Mouse (Mus musculus) liver, embryonic 11.5 days (tissue): ENCODE results near the gene Flywch1. TPM values are rescaled to one million over a fixed set of nuclear protein-coding genes. Genes with fewer than 3 reads are reported as not detected.

Experiments
- ATAC-seq: fragments of 200-750 bp; cut with Nextera tagmentation; replicated peaks from 2 replicates; pipeline ENCODE4 v1.8.0; 2017; ENCODE audit warnings: moderate number of reproducible peaks, mild to moderate bottlenecking, moderate TSS enrichment, moderate library complexity; ENCODE audit not compliant: low FRiP score
- DNase-seq: peaks from one replicate; pipeline ENCODE4 v3.0.0-alpha.2; 2017; ENCODE audit warnings: low spot score
- H3K27ac ChIP-seq: fragments of 300-500 bp; sonication (generic); 2 replicates; pipeline ENCODE4 v1.5.1; 2014; ENCODE audit warnings: mild to moderate bottlenecking, low read depth, low read length, control low read depth
- H3K27me3 ChIP-seq: fragments of 300-500 bp; sonication (generic); replicated peaks from 2 replicates; pipeline ENCODE4 v1.6.1; 2014; ENCODE audit warnings: low read length, mixed read lengths; ENCODE audit not compliant: control insufficient read depth, insufficient read depth
- H3K36me3 ChIP-seq: fragments of 300-500 bp; sonication (generic); 2 replicates; pipeline ENCODE4 v1.6.1; 2014; ENCODE audit warnings: mild to moderate bottlenecking, low read length, moderate library complexity, mixed read lengths; ENCODE audit not compliant: control insufficient read depth, insufficient read depth
- H3K4me1 ChIP-seq: fragments of 300-500 bp; sonication (generic); replicated peaks from 2 replicates; pipeline ENCODE4 v1.6.1; 2014; ENCODE audit warnings: low read length, mixed read lengths; ENCODE audit not compliant: control insufficient read depth, insufficient read depth
- H3K4me2 ChIP-seq: fragments of 300-500 bp; sonication (generic); 2 replicates; pipeline ENCODE4 v1.6.1; 2014; ENCODE audit warnings: mild to moderate bottlenecking, control low read depth, moderate library complexity
- H3K4me3 ChIP-seq: fragments of 300-500 bp; sonication (generic); 2 replicates; pipeline ENCODE4 v1.5.1; 2014; ENCODE audit warnings: low read depth, low read length, control low read depth
- H3K9ac ChIP-seq: fragments of 300-500 bp; sonication (generic); 2 replicates; pipeline ENCODE4 v1.6.1; 2014; ENCODE audit warnings: low read depth, low read length, control low read depth
- H3K9me3 ChIP-seq: fragments of 300-500 bp; sonication (generic); 2 replicates; pipeline ENCODE4 v1.6.1; 2016; ENCODE audit warnings: low read length, inconsistent platforms, mixed read lengths; ENCODE audit not compliant: control insufficient read depth
- WGBS: fragments of 180-500 bp; shearing (Covaris S2); extraction: QIAGEN DNeasy Blood & Tissue Kit; methylation state at CpG from one replicate; pipeline ENCODE4 v1.1.7; 2014; 5-methylcytosine and 5-hydroxymethylcytosine counted together
- polyA plus RNA-seq: library from polyadenylated mRNA; unstranded; fragments of >200 nt; fragmentation: Nextera tagmentation; extraction: Ambion mirVana; gene quantifications from 2 replicates; pipeline ENCODE4 v1.2.1, GENCODE M21; 2014

The Flywch1 gene
- polyA plus RNA-seq, 1 experiment from 2014 or later: 39.1 TPM

- 72% methylated on average over 4 of the region's 4 CpGs for WGBS
- Histone ChIP-seq H3K4me3 (no peak overlapping the region), H3K9ac (no peak overlapping the region), H3K9me3 (no peaks in the 10 kb centered on the region), H3K27me3 (no peaks in the 10 kb centered on the region), H3K27ac (no peak overlapping the region), H3K4me2 (no peak overlapping the region), H3K36me3 (no peaks in the 10 kb centered on the region), H3K4me1 (peaks cover 13% of the 10 kb centered on the region)
- DNase-seq (no peak), ATAC-seq (no peak)
Observed at GRCm38 (mm10) chr17:23788973-23789372, 17.6 kb upstream of the Flywch1 start.

GRCm38 (mm10) chr17:23786510-23786931 lies 15.1 kb upstream of the Flywch1 start:
- Histone ChIP-seq H3K9ac (no peak overlapping the region), H3K27ac (no peak overlapping the region), H3K4me1 (peaks cover 13% of the 10 kb centered on the region), H3K4me2 (peak overlapping the region; percentile 97), H3K4me3 (peak overlapping the region; percentile 60), H3K36me3 (no peaks in the 10 kb centered on the region), H3K9me3 (no peaks in the 10 kb centered on the region), H3K27me3 (no peaks in the 10 kb centered on the region)
- no peak for ATAC-seq
- WGBS: 32% methylated on average over 13 of the region's 13 CpGs
- DNase-seq: no peak

GRCm38 (mm10) chr17:23785561-23786471 lies 14.4 kb upstream of the Flywch1 start, which contains the start of gene Flywch2:
Flywch2 (minus strand) TSS chr17:23786081.
- Histone ChIP-seq H3K4me3 (peak within 1 kb of the TSS; percentile 60), H3K36me3 (no peaks in the 10 kb centered on the region), H3K9me3 (no peaks in the 10 kb centered on the region), H3K27me3 (no peaks in the 10 kb centered on the region), H3K4me1 (peaks cover 10% of the 10 kb centered on the region), H3K4me2 (peak within 1 kb of the TSS; percentile 97), H3K9ac (peak within 1 kb of the TSS; percentile 70), H3K27ac (no peak within 1 kb of the TSS)
- 4% methylated on average over 43 of the region's 43 CpGs for WGBS
- peak; percentile 69 for DNase-seq
- ATAC-seq: peak; percentile 61

GRCm38 (mm10) chr17:23783352-23783751 lies 11.9 kb upstream of the Flywch1 start:
- no peak for ATAC-seq
- H3K4me3 ChIP-seq: no peak overlapping the region
- no peaks in the 10 kb centered on the region for H3K27me3 ChIP-seq
- no peak overlapping the region for H3K4me2 ChIP-seq
- no peak overlapping the region for H3K27ac ChIP-seq
- H3K9ac ChIP-seq: no peak overlapping the region
- DNase-seq: no peak
- no peaks in the 10 kb centered on the region for H3K9me3 ChIP-seq
- no peaks in the 10 kb centered on the region for H3K36me3 ChIP-seq
- no peaks in the 10 kb centered on the region for H3K4me1 ChIP-seq

GRCm38 (mm10) chr17:23778447-23778846 lies 7.0 kb upstream of the Flywch1 start:
- Histone ChIP-seq H3K9ac (no peak overlapping the region), H3K27ac (no peak overlapping the region), H3K4me1 (no peaks in the 10 kb centered on the region), H3K4me3 (no peak overlapping the region), H3K36me3 (no peaks in the 10 kb centered on the region), H3K9me3 (no peaks in the 10 kb centered on the region), H3K4me2 (no peak overlapping the region), H3K27me3 (no peaks in the 10 kb centered on the region)
- DNase-seq: no peak
- no peak for ATAC-seq
- WGBS: 48% methylated on average over 2 of the region's 2 CpGs

GRCm38 (mm10) chr17:23777141-23777540 lies 5.7 kb upstream of the Flywch1 start:
- DNase-seq: no peak
- ATAC-seq: no peak
- no peak overlapping the region for H3K4me3 ChIP-seq
- no peaks in the 10 kb centered on the region for H3K9me3 ChIP-seq
- no peaks in the 10 kb centered on the region for H3K27me3 ChIP-seq
- no peaks in the 10 kb centered on the region for H3K36me3 ChIP-seq
- H3K9ac ChIP-seq: no peak overlapping the region
- H3K4me1 ChIP-seq: no peaks in the 10 kb centered on the region
- WGBS: 73% methylated on average over 2 of the region's 2 CpGs
- H3K4me2 ChIP-seq: no peak overlapping the region
- H3K27ac ChIP-seq: no peak overlapping the region

- no peaks in the 10 kb centered on the region for H3K9me3 ChIP-seq
- DNase-seq: no peak
- H3K27me3 ChIP-seq: no peaks in the 10 kb centered on the region
- no peaks in the 10 kb centered on the region for H3K36me3 ChIP-seq
- H3K4me1 ChIP-seq: 0 out of 2 replicates have a peak, but pooled peaks cover 2% of the 10 kb centered on the region
- no peak overlapping the region for H3K4me2 ChIP-seq
- H3K9ac ChIP-seq: no peak overlapping the region
- 84% methylated on average over 10 of the region's 10 CpGs for WGBS
- H3K4me3 ChIP-seq: no peak overlapping the region
- no peak overlapping the region for H3K27ac ChIP-seq
- ATAC-seq: no peak
Observed at GRCm38 (mm10) chr17:23776216-23776615, 4.8 kb upstream of the Flywch1 start.

- ATAC-seq: peak; percentile 56
- Histone ChIP-seq H3K27ac (no peak overlapping the region), H3K9me3 (no peaks in the 10 kb centered on the region), H3K36me3 (no peaks in the 10 kb centered on the region), H3K4me1 (peaks cover 9% of the 10 kb centered on the region), H3K4me3 (no peak overlapping the region), H3K9ac (no peak overlapping the region), H3K4me2 (0 out of 2 replicates have a peak overlapping the region, but pooled peaks have one; percentile 20), H3K27me3 (no peaks in the 10 kb centered on the region)
- DNase-seq: peak; percentile 73
- WGBS: 8% methylated on average over 12 of the region's 12 CpGs
Observed at GRCm38 (mm10) chr17:23774090-23774489, 2.7 kb upstream of the Flywch1 start.

GRCm38 (mm10) chr17:23773676-23774075 lies 2.3 kb upstream of the Flywch1 start:
- no peak overlapping the region for H3K27ac ChIP-seq
- H3K4me3 ChIP-seq: no peak overlapping the region
- H3K27me3 ChIP-seq: no peaks in the 10 kb centered on the region
- ATAC-seq (no peak), DNase-seq (no peak)
- H3K36me3 ChIP-seq: no peaks in the 10 kb centered on the region
- no peak overlapping the region for H3K9ac ChIP-seq
- no peak overlapping the region for H3K4me2 ChIP-seq
- peaks cover 9% of the 10 kb centered on the region for H3K4me1 ChIP-seq
- H3K9me3 ChIP-seq: no peaks in the 10 kb centered on the region
- WGBS: 71% methylated on average over 6 of the region's 6 CpGs
